Mouse (Mus musculus): ENCODE results near the gene Thsd7b.

- no peak for TF ChIP-seq CTCF (IDR thresholded peaks at IDR 0.05; ENCODE audit: extremely low read depth, insufficient read length, insufficient replicate concordance, low read depth, low read length)
- no peak for TF ChIP-seq POLR2A (IDR thresholded peaks at IDR 0.05; ENCODE audit: low read depth, low read length)
These were observed 483.6 kb downstream of the Thsd7b start for GRCm38 (mm10) chr1:129756548-129757240.

Data from small intestine, adult 2 months (tissue).